Mouse (Mus musculus) heart, adult 11 months (tissue): ENCODE results near the gene Lyrm7.
A peak's percentile ranks its signal among the peaks of the same experiment; 100 is the strongest.
"Not testable (repeated sequence)": the region's sequence is repeated elsewhere in the genome, so short reads cannot be mapped to it uniquely, and the experiment has no call there.

Experiments
- DNase-seq: peaks from one replicate; pipeline ENCODE4 v3.0.0; 2022

Gene Lyrm7

DNA sequence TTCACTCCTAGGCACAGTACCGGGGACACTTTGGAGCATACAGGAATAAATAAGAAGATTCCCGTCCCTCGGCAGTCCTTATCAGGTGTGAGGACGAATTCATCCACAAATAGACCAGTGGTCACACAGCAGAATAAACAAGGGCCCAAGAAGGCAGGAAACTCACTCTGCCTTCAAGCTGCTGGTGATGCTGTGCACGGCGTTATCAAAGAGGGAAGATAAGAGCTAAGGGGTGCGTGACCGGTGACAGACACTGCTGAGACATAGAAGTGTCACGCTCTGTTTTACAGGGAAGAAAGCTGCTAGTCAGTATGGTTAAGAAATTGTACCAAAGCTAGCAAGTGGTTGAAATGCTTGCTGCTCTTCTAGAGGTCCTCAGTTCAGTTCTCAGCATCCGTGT, 19.2 kb upstream of the Lyrm7 start:
- peak; percentile 93 for DNase-seq

DNA sequence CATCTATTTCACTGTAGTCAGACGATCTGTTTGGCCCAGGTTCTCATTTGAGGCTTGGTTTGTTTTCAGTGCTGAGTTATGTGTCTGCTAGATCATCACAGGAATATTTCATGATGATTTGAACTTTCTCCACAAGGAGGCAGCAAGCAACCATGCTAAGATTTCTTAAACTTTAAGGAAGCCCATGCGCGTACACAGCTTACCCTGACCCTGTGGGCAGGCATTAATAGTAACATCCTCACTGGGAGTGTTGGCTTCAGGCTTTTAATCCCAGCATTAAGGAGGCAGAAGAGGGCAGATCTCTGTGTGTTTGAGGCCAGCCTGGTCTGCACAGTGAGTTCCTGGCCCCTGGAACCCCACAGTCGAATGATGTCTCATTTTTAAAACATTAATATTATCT, 18.7 kb upstream of the Lyrm7 start:
- peak; percentile 96 for DNase-seq

DNA sequence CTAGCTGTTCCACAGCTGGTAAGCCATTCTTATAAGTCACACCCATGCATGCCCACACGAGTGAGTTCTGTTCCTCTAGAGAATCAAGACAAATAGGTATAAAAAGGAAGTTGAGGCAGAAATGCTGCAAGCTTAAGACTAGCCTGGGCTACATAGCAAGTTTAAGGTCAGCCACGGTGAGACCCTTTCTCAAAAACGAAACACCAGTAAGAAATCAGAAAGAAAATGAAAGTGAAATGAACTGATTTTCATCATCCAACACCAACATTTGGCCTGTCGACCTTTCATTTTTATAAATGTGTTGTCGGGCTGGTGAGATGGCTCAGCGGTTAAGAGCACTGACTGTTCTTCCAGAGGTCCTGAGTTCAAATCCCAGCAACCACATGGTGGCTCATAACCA, 18.2 kb upstream of the Lyrm7 start:
- DNase-seq: no peak

- peak; percentile 92 for DNase-seq
Observed at GRCm38 (mm10) chr11:54876031-54876430, 15.3 kb upstream of the Lyrm7 start.

GRCm38 (mm10) chr11:54871831-54872537, 11.3 kb upstream of the Lyrm7 start:
- DNase-seq: peak; percentile 94

- no peak for DNase-seq
Observed at GRCm38 (mm10) chr11:54869318-54869717, 8.6 kb upstream of the Lyrm7 start.

DNA sequence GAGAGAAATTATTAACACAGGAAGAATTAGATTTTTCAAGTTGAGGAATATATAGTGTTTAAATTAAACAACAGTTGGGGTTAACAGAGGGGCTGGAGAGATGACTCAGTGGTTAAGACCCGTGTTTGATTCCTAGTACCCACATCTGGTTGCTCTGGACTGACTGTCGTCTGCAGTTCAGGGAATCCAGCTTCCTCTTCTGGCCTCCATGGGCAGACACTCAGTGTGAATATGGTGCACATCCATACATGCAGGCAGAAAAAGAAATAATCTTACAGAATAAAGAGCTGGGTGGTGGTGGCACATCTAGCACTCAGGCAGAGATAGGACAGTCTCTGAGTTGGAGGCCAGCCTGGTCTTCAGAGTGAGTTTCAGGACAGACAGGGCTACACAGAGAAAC, 7.7 kb upstream of the Lyrm7 start:
- peak; percentile 83 for DNase-seq

DNA sequence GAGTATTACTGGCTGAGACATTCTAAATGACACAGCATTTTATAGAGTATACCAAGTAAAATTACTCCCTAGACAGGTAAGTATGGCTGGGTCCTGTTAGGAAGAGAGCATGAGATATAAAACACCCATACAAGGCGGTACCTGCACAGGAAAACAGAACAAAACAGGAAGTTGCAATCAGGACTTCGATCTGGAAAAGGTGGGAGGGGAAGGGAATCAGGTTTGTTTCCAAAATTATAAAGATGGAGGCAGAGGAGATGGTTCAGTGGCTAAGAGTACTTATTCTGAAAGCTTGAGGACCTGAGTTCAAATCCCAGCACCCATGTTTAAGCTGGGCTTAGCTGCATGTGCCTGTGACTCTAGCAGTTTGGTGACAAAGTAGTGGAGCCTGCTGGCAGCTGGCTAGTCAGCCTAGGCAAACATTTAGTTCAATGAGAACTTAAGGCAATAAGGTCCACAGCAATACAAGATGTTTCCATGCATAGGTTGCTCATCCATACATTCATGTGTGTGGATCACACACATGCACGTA, 7.3 kb upstream of the Lyrm7 start:
- peak; percentile 85 for DNase-seq

DNA sequence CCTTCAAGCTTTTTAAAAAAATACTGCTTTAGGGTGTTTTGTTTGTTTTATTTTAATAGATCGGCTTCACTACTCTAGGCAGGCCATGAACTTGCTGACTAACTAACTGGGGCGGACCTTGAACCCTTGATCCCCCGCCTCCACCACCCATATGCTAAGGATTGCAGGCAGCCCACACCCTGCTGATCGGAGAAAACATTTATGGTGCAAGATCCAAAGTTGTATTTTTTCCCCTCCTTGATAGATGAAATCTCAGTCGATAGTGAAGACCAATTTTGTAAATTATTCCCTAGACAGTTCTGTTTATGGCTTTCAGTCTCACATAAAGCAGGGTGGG, 6.3 kb upstream of the Lyrm7 start:
- DNase-seq: no peak

GRCm38 (mm10) chr11:54866119-54867048, 5.7 kb upstream of the Lyrm7 start, which contains the start of gene Hint1:
TSS of gene Hint1 (plus strand) at chr11:54866383.
- DNase-seq: peak; percentile 100

- peak; percentile 79 for DNase-seq
Observed at GRCm38 (mm10) chr11:54865330-54866085, 4.8 kb upstream of the Lyrm7 start.

- peak; percentile 95 for DNase-seq
Observed at GRCm38 (mm10) chr11:54862621-54863520, 2.2 kb upstream of the Lyrm7 start.

GRCm38 (mm10) chr11:54861471-54862420, 1.0 kb upstream of the Lyrm7 start:
- DNase-seq: peak; percentile 91

- DNase-seq: peak; percentile 89
Observed at GRCm38 (mm10) chr11:54859322-54860165, 1.2 kb downstream of the Lyrm7 start.

GRCm38 (mm10) chr11:54858880-54859279, 1.8 kb downstream of the Lyrm7 start:
- DNase-seq: not testable (repeated sequence)

- no peak for DNase-seq
Observed at GRCm38 (mm10) chr11:54851656-54852055, 9.1 kb downstream of the Lyrm7 start.

GRCm38 (mm10) chr11:54849961-54850758, 10.6 kb downstream of the Lyrm7 start:
- no peak for DNase-seq

- no peak for DNase-seq
Observed at GRCm38 (mm10) chr11:54845470-54846442, 15.0 kb downstream of the Lyrm7 start.
